Mouse (Mus musculus): ENCODE results near the gene Repin1. TPM values are rescaled to one million over a fixed set of nuclear protein-coding genes. Genes with fewer than 3 reads are reported as not detected.

Repin1 gene
- polyA plus RNA-seq, 1 experiment from 2014 or later, result 29.5 TPM

GRCm38 (mm10) chr6:48591221-48591845 lies 2.4 kb upstream of the Repin1 start:
- 85% methylated on average over 3 of the region's 3 CpGs for WGBS
- H3K27me3 ChIP-seq (replicated peaks; ENCODE audit: control insufficient read depth, insufficient read depth, low read length), result no peaks in the 10 kb centered on the region
- peaks cover 9% of the 10 kb centered on the region for H3K36me3 ChIP-seq (ENCODE audit: control insufficient read depth, insufficient read depth, low read length)
- H3K27ac ChIP-seq (ENCODE audit: low read depth), result no peak overlapping the region
- DNase-seq (ENCODE audit: low spot score) (no peak), ATAC-seq (replicated peaks; ENCODE audit: low FRiP score, low TSS enrichment, low read depth) (no peak)
- peaks cover 11% of the 10 kb centered on the region for H3K9me3 ChIP-seq (ENCODE audit: control insufficient read depth, low read length)
- no peak overlapping the region for H3K9ac ChIP-seq (ENCODE audit: low read length)
- no peak overlapping the region for H3K4me3 ChIP-seq (ENCODE audit: low read depth, low read length)
- H3K4me2 ChIP-seq (ENCODE audit: low read length), result no peak overlapping the region
- peaks cover 11% of the 10 kb centered on the region; the same call in 1 of the 2 replicates for H3K4me1 ChIP-seq (replicated peaks; ENCODE audit: control insufficient read depth, insufficient read depth, low read length)

GRCm38 (mm10) chr6:48591871-48592270 lies 1.8 kb upstream of the Repin1 start:
- DNase-seq (ENCODE audit: low spot score), result no peak
- Histone ChIP-seq H3K4me1 (replicated peaks; ENCODE audit: control insufficient read depth, insufficient read depth, low read length) (peaks cover 11% of the 10 kb centered on the region; the same call in 1 of the 2 replicates), H3K27ac (ENCODE audit: low read depth) (no peak overlapping the region), H3K9me3 (ENCODE audit: control insufficient read depth, low read length) (peaks cover 16% of the 10 kb centered on the region), H3K36me3 (ENCODE audit: control insufficient read depth, insufficient read depth, low read length) (peaks cover 14% of the 10 kb centered on the region), H3K27me3 (replicated peaks; ENCODE audit: control insufficient read depth, insufficient read depth, low read length) (no peaks in the 10 kb centered on the region), H3K4me2 (ENCODE audit: low read length) (no peak overlapping the region), H3K9ac (ENCODE audit: low read length) (no peak overlapping the region), H3K4me3 (ENCODE audit: low read depth, low read length) (no peak overlapping the region)
- ATAC-seq (replicated peaks; ENCODE audit: low FRiP score, low TSS enrichment, low read depth), result no peak
- 87% methylated on average over 6 of the region's 6 CpGs for WGBS

- DNase-seq (ENCODE audit: low spot score) (peak; percentile 85), ATAC-seq (replicated peaks; ENCODE audit: low FRiP score, low TSS enrichment, low read depth) (peak; percentile 47)
- H3K9ac ChIP-seq (ENCODE audit: low read length), result peak overlapping the region; percentile 83
- H3K4me3 ChIP-seq (ENCODE audit: low read depth, low read length), result peak overlapping the region; percentile 75
- peak overlapping the region; percentile 70 for H3K4me2 ChIP-seq (ENCODE audit: low read length)
- 2% methylated on average over 29 of the region's 41 CpGs for WGBS
- no peaks in the 10 kb centered on the region for H3K27me3 ChIP-seq (replicated peaks; ENCODE audit: control insufficient read depth, insufficient read depth, low read length)
- peaks cover 11% of the 10 kb centered on the region; the same call in 1 of the 2 replicates for H3K4me1 ChIP-seq (replicated peaks; ENCODE audit: control insufficient read depth, insufficient read depth, low read length)
- H3K9me3 ChIP-seq (ENCODE audit: control insufficient read depth, low read length), result peaks cover 32% of the 10 kb centered on the region
- H3K36me3 ChIP-seq (ENCODE audit: control insufficient read depth, insufficient read depth, low read length), result peaks cover 38% of the 10 kb centered on the region
- peak overlapping the region; percentile 79 for H3K27ac ChIP-seq (ENCODE audit: low read depth)
Observed at GRCm38 (mm10) chr6:48594043-48594738, 508 bp downstream of the Repin1 start.

- H3K4me2 ChIP-seq (ENCODE audit: low read length), result peak overlapping the region; percentile 70
- 0 out of 2 replicates have a peak overlapping the region, but pooled peaks have one; percentile 75 for H3K4me3 ChIP-seq (ENCODE audit: low read depth, low read length)
- peaks cover 47% of the 10 kb centered on the region for H3K36me3 ChIP-seq (ENCODE audit: control insufficient read depth, insufficient read depth, low read length)
- H3K9ac ChIP-seq (ENCODE audit: low read length), result no peak overlapping the region
- ATAC-seq (replicated peaks; ENCODE audit: low FRiP score, low TSS enrichment, low read depth) (no peak), DNase-seq (ENCODE audit: low spot score) (no peak)
- 33% methylated on average over 1 of the region's 1 CpGs for WGBS
- H3K27ac ChIP-seq (ENCODE audit: low read depth), result no peak overlapping the region
- peaks cover 11% of the 10 kb centered on the region; the same call in 1 of the 2 replicates for H3K4me1 ChIP-seq (replicated peaks; ENCODE audit: control insufficient read depth, insufficient read depth, low read length)
- H3K27me3 ChIP-seq (replicated peaks; ENCODE audit: control insufficient read depth, insufficient read depth, low read length), result no peaks in the 10 kb centered on the region
- H3K9me3 ChIP-seq (ENCODE audit: control insufficient read depth, low read length), result peaks cover 32% of the 10 kb centered on the region
Observed at GRCm38 (mm10) chr6:48595278-48595677, 1.6 kb downstream of the Repin1 start.

- peaks cover 32% of the 10 kb centered on the region for H3K9me3 ChIP-seq (ENCODE audit: control insufficient read depth, low read length)
- no peak overlapping the region for H3K4me2 ChIP-seq (ENCODE audit: low read length)
- no peak overlapping the region for H3K9ac ChIP-seq (ENCODE audit: low read length)
- DNase-seq (ENCODE audit: low spot score), result no peak
- H3K4me3 ChIP-seq (ENCODE audit: low read depth, low read length), result no peak overlapping the region
- no peak for ATAC-seq (replicated peaks; ENCODE audit: low FRiP score, low TSS enrichment, low read depth)
- H3K36me3 ChIP-seq (ENCODE audit: control insufficient read depth, insufficient read depth, low read length), result peaks cover 48% of the 10 kb centered on the region
- no peaks in the 10 kb centered on the region for H3K27me3 ChIP-seq (replicated peaks; ENCODE audit: control insufficient read depth, insufficient read depth, low read length)
- WGBS, result 94% methylated on average over 45 of the region's 45 CpGs
- H3K27ac ChIP-seq (ENCODE audit: low read depth), result no peak overlapping the region
- peaks cover 10% of the 10 kb centered on the region; the same call in 1 of the 2 replicates for H3K4me1 ChIP-seq (replicated peaks; ENCODE audit: control insufficient read depth, insufficient read depth, low read length)
Observed at GRCm38 (mm10) chr6:48596545-48597232, 3.0 kb downstream of the Repin1 start.

GRCm38 (mm10) chr6:48597233-48597625 lies 3.5 kb downstream of the Repin1 start:
- Histone ChIP-seq H3K4me3 (ENCODE audit: low read depth, low read length) (no peak overlapping the region), H3K4me1 (replicated peaks; ENCODE audit: control insufficient read depth, insufficient read depth, low read length) (peaks cover 10% of the 10 kb centered on the region; the same call in 1 of the 2 replicates), H3K27ac (ENCODE audit: low read depth) (no peak overlapping the region), H3K36me3 (ENCODE audit: control insufficient read depth, insufficient read depth, low read length) (peaks cover 48% of the 10 kb centered on the region), H3K4me2 (ENCODE audit: low read length) (no peak overlapping the region), H3K9ac (ENCODE audit: low read length) (no peak overlapping the region), H3K27me3 (replicated peaks; ENCODE audit: control insufficient read depth, insufficient read depth, low read length) (no peaks in the 10 kb centered on the region), H3K9me3 (ENCODE audit: control insufficient read depth, low read length) (peaks cover 32% of the 10 kb centered on the region)
- 96% methylated on average over 27 of the region's 27 CpGs for WGBS
- ATAC-seq (replicated peaks; ENCODE audit: low FRiP score, low TSS enrichment, low read depth) (no peak), DNase-seq (ENCODE audit: low spot score) (no peak)

- Histone ChIP-seq H3K9me3 (ENCODE audit: control insufficient read depth, low read length) (peaks cover 28% of the 10 kb centered on the region), H3K27me3 (replicated peaks; ENCODE audit: control insufficient read depth, insufficient read depth, low read length) (no peaks in the 10 kb centered on the region), H3K4me3 (ENCODE audit: low read depth, low read length) (no peak overlapping the region), H3K4me2 (ENCODE audit: low read length) (no peak overlapping the region), H3K9ac (ENCODE audit: low read length) (no peak overlapping the region), H3K36me3 (ENCODE audit: control insufficient read depth, insufficient read depth, low read length) (peaks cover 45% of the 10 kb centered on the region), H3K4me1 (replicated peaks; ENCODE audit: control insufficient read depth, insufficient read depth, low read length) (peaks cover 9% of the 10 kb centered on the region), H3K27ac (ENCODE audit: low read depth) (no peak overlapping the region)
- ATAC-seq (replicated peaks; ENCODE audit: low FRiP score, low TSS enrichment, low read depth), result no peak
- 95% methylated on average over 1 of the region's 1 CpGs for WGBS
- DNase-seq (ENCODE audit: low spot score), result no peak
Observed at GRCm38 (mm10) chr6:48600594-48600993, 6.9 kb downstream of the Repin1 start.

- Histone ChIP-seq H3K4me2 (ENCODE audit: low read length) (peak within 1 kb of the TSS; percentile 95), H3K9ac (ENCODE audit: low read length) (peak within 1 kb of the TSS; percentile 76), H3K27me3 (replicated peaks; ENCODE audit: control insufficient read depth, insufficient read depth, low read length) (no peaks in the 10 kb centered on the region), H3K9me3 (ENCODE audit: control insufficient read depth, low read length) (peaks cover 19% of the 10 kb centered on the region), H3K4me3 (ENCODE audit: low read depth, low read length) (peak within 1 kb of the TSS; percentile 77), H3K27ac (ENCODE audit: low read depth) (peak within 1 kb of the TSS; percentile 73), H3K36me3 (ENCODE audit: control insufficient read depth, insufficient read depth, low read length) (peaks cover 37% of the 10 kb centered on the region), H3K4me1 (replicated peaks; ENCODE audit: control insufficient read depth, insufficient read depth, low read length) (peaks cover 9% of the 10 kb centered on the region)
- WGBS, result 5% methylated on average over 42 of the region's 42 CpGs
- DNase-seq (ENCODE audit: low spot score) (peak; percentile 95), ATAC-seq (replicated peaks; ENCODE audit: low FRiP score, low TSS enrichment, low read depth) (peak; percentile 100)
Observed at GRCm38 (mm10) chr6:48601271-48602079, 7.8 kb downstream of the Repin1 start, which contains the start of gene Zfp775. TSS of gene Zfp775 (plus strand) at chr6:48602063.
